Mouse (Mus musculus) megakaryocyte, embryonic 14.5 days (primary cell): ENCODE data around the gene Gpank1. TPM values are rescaled to one million over a fixed set of nuclear protein-coding genes. Genes with fewer than 3 reads are reported as not detected.
"Not testable (repeated sequence)": the region's sequence is repeated elsewhere in the genome, so short reads cannot be mapped to it uniquely, and the experiment has no call there.

ENCODE experiments used
- H3K27me3 ChIP-seq: replicated peaks from 2 replicates; pipeline ENCODE3; 2012; ENCODE audit warnings: inconsistent platforms
- H3K36me3 ChIP-seq: replicated peaks from 2 replicates; pipeline ENCODE3; 2012; ENCODE audit warnings: low read length, inconsistent platforms, mixed read lengths
- H3K4me1 ChIP-seq: 2 replicates; pipeline ENCODE4 v1.6.1; 2012; ENCODE audit warnings: inconsistent platforms
- H3K4me3 ChIP-seq: replicated peaks from 2 replicates; pipeline ENCODE3; 2012; ENCODE audit warnings: moderate library complexity, mild to moderate bottlenecking, inconsistent platforms
- H3K9me3 ChIP-seq: 2 replicates; pipeline ENCODE4 v1.6.1; 2012; ENCODE audit warnings: inconsistent platforms
- FLI1 ChIP-seq: IDR thresholded peaks from 2 replicates; pipeline ENCODE4 v1.6.1; 2012; ENCODE audit warnings: low read length, inconsistent platforms, mixed read lengths
- GATA1 ChIP-seq: IDR thresholded peaks from 3 replicates; pipeline ENCODE4 v1.6.1; 2012; ENCODE audit warnings: mixed read lengths, low read length, inconsistent platforms, borderline replicate concordance
- polyA plus RNA-seq: library from polyadenylated mRNA; stranded (reverse); fragments of >175 nt; gene quantifications from 2 replicates; pipeline ENCODE4 v1.2.3, GENCODE M21; 2012; ENCODE audit warnings: low replicate concordance; ENCODE audit not compliant: insufficient read depth

Gene Gpank1
- polyA plus RNA-seq, 1 experiment: 46.5 TPM

DNA sequence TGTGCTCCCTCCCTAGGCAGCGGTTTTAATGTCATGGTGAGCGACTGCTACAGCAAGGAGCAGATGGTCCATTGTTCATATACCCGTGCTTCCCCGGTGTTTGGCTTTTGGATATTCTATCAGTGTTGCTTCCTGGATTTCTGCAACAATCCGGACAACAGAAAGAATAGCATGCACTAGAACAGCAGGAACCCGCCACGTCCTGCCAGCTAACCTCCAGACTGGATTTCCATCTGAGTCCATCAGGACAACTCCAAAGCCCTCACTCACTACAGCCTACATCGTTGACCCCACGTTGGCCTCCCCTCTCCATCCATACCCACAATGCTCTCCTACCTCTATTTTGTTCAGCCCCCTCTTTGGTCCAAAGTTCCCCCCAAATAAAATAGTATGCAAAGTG, 9.5 kb upstream of the Gpank1 start:
- TF ChIP-seq GATA1 (no peak), FLI1 (no peak)
- Histone ChIP-seq H3K4me3 (no peak overlapping the region), H3K27me3 (peaks cover 31% of the 10 kb centered on the region), H3K9me3 (no peaks in the 10 kb centered on the region), H3K4me1 (peaks cover 54% of the 10 kb centered on the region), H3K36me3 (peaks cover 29% of the 10 kb centered on the region)

DNA sequence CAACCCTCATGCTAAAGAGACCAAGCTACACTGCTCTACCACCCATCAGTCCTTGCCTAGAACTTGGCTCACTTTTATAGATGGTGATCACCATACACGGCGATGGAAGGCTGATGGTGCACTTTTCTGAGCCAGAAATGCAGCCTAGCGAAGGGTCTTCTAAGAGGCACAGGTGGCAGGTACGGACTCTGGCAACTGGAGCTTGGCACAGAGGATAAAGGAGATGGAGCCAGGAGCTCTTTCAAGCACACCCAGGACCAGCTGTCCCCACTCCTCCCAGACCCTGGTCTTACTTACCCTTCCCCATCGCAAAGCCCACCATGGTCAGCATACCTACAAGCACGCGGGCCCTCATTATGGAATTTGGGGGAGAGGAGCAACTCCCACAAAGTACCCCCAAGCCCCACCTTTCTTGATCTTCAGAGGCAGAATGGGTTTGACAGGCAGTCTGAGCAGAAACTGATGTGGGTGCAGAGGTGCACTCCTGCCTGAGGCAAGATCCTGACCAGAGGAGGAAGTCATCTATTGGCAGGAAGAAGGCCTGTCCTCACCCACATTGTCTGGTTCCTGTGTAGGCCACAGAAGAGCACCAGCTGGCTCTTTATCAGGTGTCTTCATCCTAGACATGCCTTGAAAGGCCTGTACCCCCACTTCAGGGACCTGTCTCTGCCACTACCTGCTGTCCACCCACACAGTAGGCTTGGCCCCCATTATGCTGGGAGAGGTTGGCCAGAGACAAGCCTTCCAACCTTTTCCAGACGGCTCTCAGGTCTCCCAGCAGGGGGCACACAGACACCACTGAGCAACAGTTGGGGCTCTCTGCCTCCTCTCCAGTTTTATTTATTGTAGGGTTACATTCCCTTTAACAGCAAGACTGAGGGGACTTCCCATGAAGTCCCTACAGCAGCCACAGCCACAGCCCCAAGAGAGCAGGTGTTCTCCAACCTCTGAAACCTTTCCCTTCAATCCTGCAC, 5.9 kb upstream of the Gpank1 start, which contains the start of gene Ly6g5b:
Gene Ly6g5b, minus strand, starts transcription at position 383 of the 974 bp plus-strand sequence.
- H3K36me3 ChIP-seq: peaks cover 59% of the 10 kb centered on the region
- no peak for TF ChIP-seq GATA1
- TF ChIP-seq FLI1: no peak
- peaks cover 72% of the 10 kb centered on the region for H3K4me1 ChIP-seq

DNA sequence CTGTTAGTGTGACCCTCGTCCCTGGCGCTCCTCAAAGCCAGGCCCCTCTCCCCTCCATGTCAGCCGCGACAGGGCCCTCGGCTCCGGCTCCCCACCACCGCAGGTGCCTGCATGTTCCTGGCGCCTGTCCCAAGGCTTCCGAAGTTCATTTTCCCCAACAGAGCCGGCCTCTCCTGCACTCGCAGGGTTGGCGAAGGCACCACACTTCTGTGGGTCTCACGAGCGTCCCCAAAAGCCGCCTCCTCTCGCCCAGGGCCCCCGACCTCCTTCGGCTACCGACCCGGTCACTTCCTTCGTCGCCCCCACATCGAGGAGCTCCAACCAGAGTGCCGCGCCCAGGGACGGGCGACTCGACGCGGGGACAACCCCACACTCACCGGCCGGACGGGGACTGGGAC, 511 bp upstream of the Gpank1 start:
- Histone ChIP-seq H3K27me3 (no peaks in the 10 kb centered on the region), H3K4me1 (peaks cover 57% of the 10 kb centered on the region), H3K9me3 (no peaks in the 10 kb centered on the region), H3K4me3 (peak overlapping the region; percentile 99), H3K36me3 (peaks cover 61% of the 10 kb centered on the region)
- TF ChIP-seq GATA1 (no peak), FLI1 (no peak)

More for the DNA sequence above, 5.9 kb upstream of the Gpank1 start, which contains the start of gene Ly6g5b:
- H3K4me3 ChIP-seq: peak within 1 kb of the TSS; percentile 11
- H3K9me3 ChIP-seq: no peaks in the 10 kb centered on the region
- H3K27me3 ChIP-seq: peaks cover 26% of the 10 kb centered on the region

DNA sequence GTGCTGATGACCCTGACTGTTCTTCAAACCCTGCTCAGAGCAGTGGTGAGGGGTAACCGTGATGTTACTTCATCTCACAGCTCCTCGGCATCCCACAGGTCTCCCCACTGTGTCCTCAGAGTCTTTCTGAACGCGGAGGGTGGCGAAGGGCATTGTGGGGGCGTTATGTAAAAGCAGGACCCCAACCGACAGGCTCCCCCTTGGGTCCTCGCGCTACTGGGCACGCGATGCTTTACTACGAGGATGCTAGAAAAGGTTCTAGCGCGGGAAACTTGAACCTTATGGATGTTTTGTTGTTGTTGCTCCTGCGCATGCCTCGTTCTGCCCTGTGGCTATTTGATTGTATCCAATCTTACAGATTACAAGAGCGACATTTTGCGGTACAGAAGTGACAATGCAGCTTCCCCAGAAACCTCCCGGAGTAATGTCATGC, 632 bp downstream of the Gpank1 start, which contains the start of gene Csnk2b:
Gene Csnk2b, minus strand, starts transcription at position 183 of the 433 bp plus-strand sequence.
- H3K4me1 ChIP-seq: peaks cover 61% of the 10 kb centered on the region
- H3K36me3 ChIP-seq: peaks cover 51% of the 10 kb centered on the region
- H3K4me3 ChIP-seq: peak within 1 kb of the TSS; percentile 99
- H3K27me3 ChIP-seq: no peaks in the 10 kb centered on the region
- TF ChIP-seq GATA1 (no peak), FLI1 (no peak; the same call in 1 of the 2 replicates)
- no peaks in the 10 kb centered on the region for H3K9me3 ChIP-seq

DNA sequence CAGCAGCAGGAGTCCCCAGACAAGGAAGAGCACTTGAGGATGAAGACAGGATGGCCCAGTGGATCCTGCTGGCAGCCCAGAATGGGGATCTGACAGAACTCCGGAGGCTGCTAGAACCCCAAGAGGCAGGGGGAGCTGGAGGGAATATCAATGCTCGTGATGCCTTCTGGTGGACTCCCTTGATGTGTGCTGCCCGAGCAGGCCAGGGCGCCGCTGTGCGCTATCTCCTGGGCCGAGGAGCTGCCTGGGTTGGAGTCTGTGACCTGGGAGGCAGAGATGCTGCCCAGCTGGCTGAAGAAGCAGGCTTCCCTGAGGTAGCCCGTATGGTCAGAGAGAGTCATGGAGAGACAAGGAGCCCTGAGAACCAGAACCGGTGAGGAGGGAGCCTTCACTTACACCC, 2.0 kb downstream of the Gpank1 start:
- Histone ChIP-seq H3K36me3 (peaks cover 47% of the 10 kb centered on the region), H3K4me1 (peaks cover 64% of the 10 kb centered on the region)
- H3K9me3 ChIP-seq, H3K4me3 ChIP-seq, H3K27me3 ChIP-seq: not testable (repeated sequence)

DNA sequence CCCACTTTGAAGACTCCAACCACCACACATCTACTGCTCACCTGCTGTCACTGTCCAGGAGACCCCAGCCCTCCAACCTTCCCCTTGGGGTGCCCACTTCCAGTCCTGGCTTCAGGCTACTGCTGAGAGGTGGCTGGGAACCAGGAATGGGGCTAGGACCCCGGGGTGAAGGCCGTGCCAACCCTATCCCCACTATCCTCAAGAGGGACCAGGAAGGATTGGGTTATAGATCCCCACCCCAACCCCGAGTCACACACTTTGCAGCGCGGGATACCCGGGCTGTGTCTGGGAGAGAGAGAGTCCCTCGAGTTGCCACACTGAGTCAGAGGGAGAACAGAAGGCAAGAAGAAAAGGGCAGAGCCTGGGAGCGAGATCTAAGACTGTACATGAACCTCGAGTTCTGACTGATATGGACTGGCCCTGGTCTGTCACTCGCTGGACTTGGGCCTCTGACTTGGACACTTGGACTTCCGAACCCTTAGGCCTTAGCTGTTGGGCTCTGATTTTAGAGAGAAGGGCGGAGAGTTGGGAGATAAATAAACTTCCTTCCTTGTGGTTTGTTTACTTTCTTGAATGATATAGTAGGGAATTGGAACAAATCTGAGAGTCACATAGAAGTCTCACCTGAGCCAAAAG, 3.1 kb downstream of the Gpank1 start:
- peaks cover 48% of the 10 kb centered on the region for H3K36me3 ChIP-seq
- not testable (repeated sequence) for H3K27me3 ChIP-seq, H3K9me3 ChIP-seq, H3K4me3 ChIP-seq
- H3K4me1 ChIP-seq: peaks cover 71% of the 10 kb centered on the region

DNA sequence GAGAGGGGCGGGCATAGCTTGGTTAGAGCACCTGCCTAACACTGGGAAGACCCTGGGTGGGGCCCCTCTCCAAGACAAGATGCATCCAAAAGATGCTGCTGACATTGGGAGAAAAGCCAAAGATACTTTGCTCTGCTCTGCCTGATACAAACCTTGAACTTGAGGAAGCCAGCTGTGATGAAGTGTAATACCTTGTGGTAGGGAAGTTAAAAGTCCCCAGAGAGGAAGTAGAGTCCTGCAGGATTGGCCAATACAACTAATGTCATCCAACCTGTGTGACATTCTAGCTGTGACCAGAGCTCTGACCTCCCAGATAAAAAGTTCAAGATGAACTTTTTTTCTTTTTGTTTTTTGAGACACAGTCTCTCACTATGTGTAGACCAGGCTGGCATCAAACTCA, 3.8 kb downstream of the Gpank1 start:
- H3K9me3 ChIP-seq: no peaks in the 10 kb centered on the region
- peaks cover 46% of the 10 kb centered on the region for H3K36me3 ChIP-seq
- no peaks in the 10 kb centered on the region for H3K27me3 ChIP-seq
- TF ChIP-seq FLI1 (no peak), GATA1 (no peak)
- peak overlapping the region; percentile 96 for H3K4me3 ChIP-seq
- peaks cover 69% of the 10 kb centered on the region for H3K4me1 ChIP-seq

DNA sequence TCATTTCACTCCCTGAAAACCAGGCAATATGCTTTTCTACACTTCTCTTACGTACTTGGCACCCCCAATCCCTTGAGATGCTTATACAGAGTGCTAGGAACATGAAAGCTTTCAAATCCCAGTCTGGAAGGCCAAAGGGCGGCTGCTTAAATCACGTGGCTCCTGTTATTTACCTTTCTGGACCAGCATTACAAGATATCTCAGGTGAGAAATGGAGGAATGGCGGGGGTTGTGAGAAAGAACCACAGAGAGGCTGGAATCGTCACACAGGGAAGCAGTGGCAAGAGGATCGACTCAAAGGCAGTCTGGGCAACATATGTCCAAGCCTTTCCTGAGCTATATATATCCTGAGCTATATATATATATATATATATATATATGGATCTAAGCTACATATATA, 4.3 kb downstream of the Gpank1 start:
- H3K36me3 ChIP-seq: peaks cover 50% of the 10 kb centered on the region
- H3K4me1 ChIP-seq: peaks cover 69% of the 10 kb centered on the region
- no peaks in the 10 kb centered on the region for H3K9me3 ChIP-seq
- TF ChIP-seq FLI1 (no peak), GATA1 (no peak)
- peak overlapping the region; percentile 96 for H3K4me3 ChIP-seq
- no peaks in the 10 kb centered on the region for H3K27me3 ChIP-seq

DNA sequence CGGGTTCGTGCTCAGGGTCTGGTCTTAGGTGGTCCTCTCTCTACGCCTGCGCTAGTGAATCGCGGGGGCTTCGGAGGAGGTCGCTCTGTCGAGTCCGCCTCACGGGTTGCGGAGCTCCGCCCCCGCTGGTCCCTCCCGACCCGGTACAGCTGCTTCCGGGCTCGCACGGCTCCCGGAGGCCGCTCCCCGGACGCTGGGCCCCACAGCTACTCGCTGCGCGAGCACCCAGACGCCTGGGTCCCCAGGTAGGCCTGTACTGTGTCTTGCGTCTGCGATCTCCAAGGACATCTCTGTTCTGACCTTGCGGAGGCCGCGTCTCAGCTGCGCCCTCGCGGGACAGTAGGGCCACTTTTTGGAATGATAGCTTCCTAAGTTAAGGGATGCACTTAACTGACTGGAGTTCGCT, 5.0 kb downstream of the Gpank1 start, which contains the start of gene D17H6S53E:
Gene D17H6S53E, plus strand, starts transcription at position 168 of the 406 bp plus-strand sequence.
- Histone ChIP-seq H3K27me3 (no peaks in the 10 kb centered on the region), H3K4me3 (peak within 1 kb of the TSS; percentile 96), H3K36me3 (peaks cover 56% of the 10 kb centered on the region), H3K9me3 (no peaks in the 10 kb centered on the region), H3K4me1 (peaks cover 74% of the 10 kb centered on the region)
- TF ChIP-seq GATA1 (no peak), FLI1 (no peak; the same call in 1 of the 2 replicates)

DNA sequence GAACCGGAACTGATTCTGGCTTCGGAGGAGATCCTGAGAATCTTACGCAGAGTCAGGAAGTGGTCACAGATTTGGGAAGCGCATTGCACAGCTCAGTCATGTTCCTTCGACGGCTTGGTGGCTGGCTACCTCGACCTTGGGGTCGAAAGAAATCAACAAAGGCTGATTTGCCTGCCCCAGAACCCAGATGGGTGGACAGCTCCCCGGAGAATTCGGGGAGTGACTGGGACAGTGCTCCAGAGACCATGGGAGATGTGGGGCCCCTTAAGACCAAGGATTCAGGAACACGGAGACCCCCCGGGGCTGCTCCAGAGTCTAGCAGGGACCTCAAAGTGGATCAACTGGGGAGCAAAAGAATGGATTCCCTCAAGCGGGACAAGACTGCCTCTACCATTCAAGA, 5.8 kb downstream of the Gpank1 start:
- Histone ChIP-seq H3K9me3 (no peaks in the 10 kb centered on the region), H3K4me1 (peaks cover 76% of the 10 kb centered on the region), H3K27me3 (no peaks in the 10 kb centered on the region), H3K4me3 (peak overlapping the region; percentile 96), H3K36me3 (peaks cover 59% of the 10 kb centered on the region)
- TF ChIP-seq FLI1 (no peak), GATA1 (no peak)
